Mouse (Mus musculus) kidney, adult 8-10 months (tissue): ENCODE measurements around the gene Nbdy.

Experiments
- DNase-seq, 2 experiments: peaks; one replicate each; pipeline ENCODE4 v3.0.0; 2022

Nbdy gene

GRCm38 (mm10) chrX:153723110-153723916 lies at the start of gene Nbdy:
TSS of gene Nbdy (plus strand) at chrX:153723590.
- peak; percentile 33 to 51 for DNase-seq

DNA sequence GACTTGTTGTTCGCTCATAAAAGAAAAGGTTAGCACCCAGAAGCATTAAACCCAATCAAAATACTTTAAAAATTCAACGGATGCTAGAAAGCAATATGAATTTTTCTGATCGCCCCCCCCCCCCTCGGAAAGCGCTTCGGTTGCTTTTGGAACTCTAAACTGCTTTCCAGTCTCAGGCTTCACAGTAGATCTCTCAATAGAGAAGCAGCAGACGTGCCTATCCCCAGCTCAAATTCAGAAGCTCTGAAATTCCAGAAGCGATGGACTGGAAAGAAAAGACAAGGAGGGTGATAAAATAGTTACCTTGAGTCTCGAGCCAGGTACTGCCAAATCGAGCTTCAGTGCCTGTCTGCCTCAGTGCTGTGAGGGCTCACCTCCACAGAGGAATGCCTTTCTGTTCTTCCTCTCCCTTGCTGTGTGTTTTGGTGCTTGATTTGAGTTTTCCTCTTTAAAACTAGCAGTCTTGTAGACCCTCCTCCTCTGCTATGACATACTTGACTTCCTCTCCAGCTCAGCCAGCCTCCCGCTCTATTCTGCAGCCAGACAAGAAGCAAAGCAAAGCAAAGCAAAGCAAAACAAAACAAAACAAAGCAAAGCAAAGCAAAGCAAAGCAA lies 27.5 kb upstream of the Nbdy start, which contains the start of gene Kctd12b:
TSS of gene Kctd12b (minus strand) at position 610 of the 614 bp plus-strand sequence.
- DNase-seq: peak in 1 of 2 experiments; percentile 11

DNA sequence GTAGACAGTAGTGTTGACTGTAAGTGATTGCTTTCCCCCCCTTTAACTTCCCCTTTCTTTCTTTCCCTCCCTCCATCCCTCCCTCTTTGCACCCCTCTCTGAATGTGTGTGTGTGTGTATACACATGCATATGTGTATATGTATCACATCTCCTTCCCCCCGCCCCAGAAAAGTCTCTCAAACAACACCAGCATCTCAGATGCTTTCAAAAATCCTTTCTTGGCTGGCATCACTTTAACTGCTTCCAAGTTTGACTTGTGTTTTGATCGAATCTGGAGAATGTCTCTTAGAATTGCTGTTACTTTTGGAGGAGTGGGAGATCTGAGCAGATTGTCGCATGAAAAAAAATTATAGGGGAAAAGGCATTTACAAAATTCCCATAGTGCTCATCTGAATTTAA lies 22.9 kb upstream of the Nbdy start:
- DNase-seq: no peak

GRCm38 (mm10) chrX:153707735-153708134 lies 15.7 kb upstream of the Nbdy start:
- DNase-seq: peak in 1 of 2 experiments; percentile 8

DNA sequence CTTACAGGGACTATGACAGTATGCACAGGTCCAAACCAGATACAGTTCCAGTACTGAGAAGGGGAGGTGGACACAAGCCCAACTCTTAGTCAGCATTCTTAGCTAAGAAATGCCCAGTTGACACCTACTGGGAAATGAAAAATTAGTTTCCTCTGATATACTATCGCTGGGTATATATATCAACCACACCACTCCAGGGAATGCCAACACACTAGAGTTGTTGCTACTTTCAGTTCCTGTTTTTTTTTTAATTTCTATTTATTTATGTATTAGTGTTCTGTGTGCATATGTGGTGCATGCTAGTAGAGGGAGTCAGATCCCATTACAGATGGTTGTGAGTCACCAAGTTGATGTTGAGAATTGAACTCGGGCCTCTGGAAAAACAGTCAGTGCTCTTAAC lies 6.7 kb upstream of the Nbdy start:
- DNase-seq: no peak

DNA sequence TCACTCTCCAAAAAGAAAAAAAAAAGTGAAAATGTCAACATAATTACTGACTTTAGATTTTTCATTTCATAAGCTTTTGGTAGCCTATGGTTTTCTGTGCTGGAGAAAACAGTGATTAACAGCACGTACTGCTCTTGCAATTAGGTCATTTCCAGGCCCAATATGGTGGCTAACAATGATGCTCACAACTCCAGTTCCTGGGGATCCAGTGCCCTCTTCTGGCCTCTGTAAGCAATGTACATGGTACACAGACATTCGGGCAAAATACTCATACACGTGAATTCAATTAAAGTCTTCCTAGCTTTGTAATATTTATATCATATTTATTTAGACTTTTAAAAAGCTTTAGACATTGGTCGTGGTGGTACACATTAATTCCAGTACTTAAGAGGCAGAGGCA lies 3.8 kb upstream of the Nbdy start:
- peak in 1 of 2 experiments; percentile 17 for DNase-seq

DNA sequence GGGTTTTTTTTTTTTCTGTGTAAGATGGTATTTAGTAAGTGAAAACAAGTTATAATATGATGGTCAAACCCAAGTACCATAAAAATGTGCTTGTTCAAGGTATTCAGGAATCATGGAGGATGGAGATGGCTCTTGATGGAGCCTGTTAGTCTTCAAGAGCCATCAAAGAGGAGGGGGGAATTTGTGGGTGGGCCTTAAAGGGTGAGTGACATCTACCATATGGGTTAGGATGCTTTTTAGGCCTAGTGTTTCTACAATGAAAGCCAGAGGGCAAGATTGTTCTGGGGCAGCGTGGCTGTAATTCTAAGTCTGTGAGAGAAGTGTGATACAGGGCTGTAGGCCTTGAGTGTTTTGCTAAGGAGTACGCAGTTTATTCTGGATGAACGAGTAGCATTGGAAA lies 1.0 kb downstream of the Nbdy start:
- DNase-seq: no peak

DNA sequence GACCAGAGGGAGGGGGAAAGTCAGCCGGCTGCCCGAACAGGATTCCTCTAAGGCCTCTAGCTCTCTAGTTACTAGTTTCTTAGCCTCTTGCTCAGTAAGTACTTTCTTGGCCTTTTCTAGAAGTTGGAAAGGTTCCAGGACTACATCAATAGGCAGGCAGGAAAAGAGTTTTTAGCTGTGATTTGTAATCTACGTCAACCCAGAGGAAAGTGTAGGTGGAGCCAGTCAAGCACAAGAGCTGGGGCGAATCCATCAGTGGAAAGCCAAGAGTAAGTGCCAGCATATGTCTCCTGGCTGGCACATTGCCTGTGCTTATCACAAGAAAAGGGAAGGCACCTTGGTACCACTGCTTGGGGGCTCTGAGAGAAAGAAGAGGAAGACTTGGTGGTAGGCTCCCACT lies 12.3 kb downstream of the Nbdy start:
- peak; percentile 5 to 12 for DNase-seq

- DNase-seq: no peak
Observed at GRCm38 (mm10) chrX:153742493-153742892, 19.1 kb downstream of the Nbdy start.

DNA sequence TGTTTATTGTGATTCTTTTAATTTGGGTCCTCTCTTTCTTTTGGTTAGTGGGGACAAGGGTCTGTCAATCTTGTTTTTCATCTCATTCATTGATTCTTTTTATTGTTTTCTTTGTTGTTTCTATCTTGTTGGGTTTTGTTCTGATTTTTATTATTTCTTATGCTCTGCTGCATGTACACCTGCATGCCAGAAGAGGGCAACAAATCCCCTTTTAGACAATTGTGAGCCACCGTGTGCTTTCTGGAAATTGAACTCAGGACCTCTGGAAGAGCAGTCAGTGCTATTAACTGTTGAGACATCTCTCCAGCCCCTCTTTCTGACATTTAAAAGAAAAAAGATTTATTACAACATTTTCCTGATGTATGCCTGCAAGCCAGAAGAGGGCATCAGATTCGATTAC lies 25.8 kb downstream of the Nbdy start:
- no peak for DNase-seq
